Mouse (Mus musculus) cerebellum, adult 11 months (tissue): Measurements from ENCODE around the gene Gm13271.
"Not testable (repeated sequence)": the region's sequence is repeated elsewhere in the genome, so short reads cannot be mapped to it uniquely, and the experiment has no call there.

Source experiments
- DNase-seq: peaks from one replicate; pipeline ENCODE4 v3.0.0; 2022

Gene Gm13271

GRCm38 (mm10) chr4:88754818-88755340 lies at the start of gene Gm13271:
Gene Gm13271, plus strand, starts transcription at chr4:88754868.
- DNase-seq = peak; percentile 82

DNA sequence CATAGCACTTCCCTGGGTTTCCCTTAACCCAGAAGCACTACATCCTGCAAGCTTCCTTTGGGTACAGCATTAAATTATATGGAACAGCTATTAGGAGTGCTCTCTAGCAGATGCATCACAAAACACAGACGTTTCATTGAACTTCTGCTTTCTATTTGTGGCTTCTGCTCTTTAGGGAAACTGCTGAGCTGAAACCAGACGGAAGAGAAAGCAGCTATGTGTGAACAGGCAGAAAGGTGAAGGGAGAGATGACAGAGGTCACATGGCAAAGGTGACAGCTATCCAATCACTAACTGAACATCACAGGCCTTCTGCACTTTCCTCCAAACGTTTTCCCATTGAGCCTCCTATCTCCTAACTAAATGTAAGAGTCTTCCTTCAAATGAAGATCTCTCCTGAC lies 48.7 kb upstream of the Gm13271 start:
- no peak for DNase-seq

DNA sequence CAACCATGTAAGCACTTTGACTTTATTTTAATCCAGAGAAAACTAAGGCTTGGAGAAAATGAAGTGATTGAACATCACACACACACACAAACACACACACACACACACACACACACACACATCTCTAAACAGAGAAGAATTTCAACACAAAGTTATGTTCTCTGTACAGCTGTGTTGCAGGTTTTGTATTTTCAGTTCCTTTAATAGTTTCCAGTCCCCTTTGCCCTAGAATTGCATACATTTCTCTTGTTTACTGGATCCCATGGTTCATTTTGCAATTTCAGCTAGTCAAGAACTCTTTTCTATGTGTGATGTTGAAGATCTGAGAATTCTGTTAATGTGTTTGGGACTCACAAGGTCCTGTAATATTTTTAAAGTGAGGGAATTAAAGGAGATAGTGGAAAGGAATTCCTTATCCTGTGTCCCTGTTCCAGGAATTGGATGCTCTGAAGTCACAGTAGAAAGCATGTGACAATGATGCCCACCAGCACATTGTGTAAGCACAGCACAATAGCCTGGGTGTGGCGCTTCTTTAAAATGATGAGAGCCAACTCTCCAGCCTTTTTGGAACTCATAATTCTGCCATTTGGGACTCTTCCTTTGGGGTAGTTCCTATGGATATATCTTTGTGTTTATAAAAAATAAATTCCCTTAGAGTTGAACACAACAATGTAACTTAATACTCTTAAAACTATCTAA lies 47.4 kb upstream of the Gm13271 start:
- DNase-seq = no peak

DNA sequence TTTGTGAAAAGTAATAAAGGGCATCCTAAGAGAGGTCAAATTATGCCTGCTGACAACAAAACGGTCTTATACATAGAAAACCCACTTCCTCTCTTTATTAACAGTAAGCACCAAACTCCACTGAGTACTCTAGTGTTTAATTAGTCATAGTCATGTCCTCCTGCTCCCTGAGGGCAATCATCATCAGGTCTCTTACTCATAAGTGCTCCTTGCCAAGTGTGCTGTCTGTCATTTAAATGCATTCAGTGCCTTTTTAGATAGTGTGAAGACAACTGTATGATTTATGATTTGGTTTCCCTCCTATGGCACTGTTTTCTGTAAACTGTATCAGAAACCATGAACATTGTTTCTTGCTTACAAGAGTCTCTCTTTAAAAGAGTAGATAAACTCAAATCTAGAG lies 40.4 kb upstream of the Gm13271 start:
- no peak for DNase-seq

- DNase-seq = no peak
Measured at GRCm38 (mm10) chr4:88715059-88715458, 39.6 kb upstream of the Gm13271 start.

GRCm38 (mm10) chr4:88718715-88719114 lies 36.0 kb upstream of the Gm13271 start:
- no peak for DNase-seq

- DNase-seq = peak; percentile 90
Measured at GRCm38 (mm10) chr4:88721791-88722721, 32.6 kb upstream of the Gm13271 start, which contains the start of the genes Gm26566 and Klhl9. Gene Gm26566, plus strand, starts transcription at chr4:88721805. Gene Klhl9, minus strand, starts transcription at chr4:88722465.

DNA sequence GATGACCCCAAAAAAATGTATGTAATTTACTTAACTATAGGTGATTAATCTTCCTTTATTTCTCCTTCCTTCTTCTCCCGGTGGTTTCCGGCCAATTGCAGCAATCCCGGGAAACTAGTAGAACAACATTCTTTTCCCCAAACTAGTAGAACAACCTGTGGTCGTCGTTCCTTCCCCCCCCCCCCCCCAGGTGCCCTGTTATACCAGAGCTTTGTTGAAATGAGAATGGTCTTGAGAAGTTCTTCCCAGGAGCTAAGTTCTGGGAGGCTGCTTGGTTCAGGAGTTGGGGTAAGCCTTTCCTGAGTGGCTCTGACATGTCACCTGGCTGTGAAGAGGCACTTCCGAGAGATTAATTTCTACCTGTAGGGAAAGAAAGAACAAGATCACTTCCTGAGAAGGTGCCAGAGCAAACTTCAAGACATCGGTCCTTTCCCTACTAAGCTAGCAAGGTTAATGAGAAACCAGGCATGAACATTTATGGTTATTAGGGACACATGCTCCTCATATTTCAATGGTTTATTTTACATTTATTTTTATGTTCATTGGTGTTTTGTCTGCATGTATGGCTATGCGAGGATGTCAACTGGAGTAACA lies 31.1 kb upstream of the Gm13271 start:
- DNase-seq = no peak

- DNase-seq = no peak
Measured at GRCm38 (mm10) chr4:88726727-88727126, 27.9 kb upstream of the Gm13271 start.

- DNase-seq = no peak
Measured at GRCm38 (mm10) chr4:88727324-88727723, 27.3 kb upstream of the Gm13271 start.

- DNase-seq = no peak
Measured at GRCm38 (mm10) chr4:88738480-88738879, 16.2 kb upstream of the Gm13271 start.

DNA sequence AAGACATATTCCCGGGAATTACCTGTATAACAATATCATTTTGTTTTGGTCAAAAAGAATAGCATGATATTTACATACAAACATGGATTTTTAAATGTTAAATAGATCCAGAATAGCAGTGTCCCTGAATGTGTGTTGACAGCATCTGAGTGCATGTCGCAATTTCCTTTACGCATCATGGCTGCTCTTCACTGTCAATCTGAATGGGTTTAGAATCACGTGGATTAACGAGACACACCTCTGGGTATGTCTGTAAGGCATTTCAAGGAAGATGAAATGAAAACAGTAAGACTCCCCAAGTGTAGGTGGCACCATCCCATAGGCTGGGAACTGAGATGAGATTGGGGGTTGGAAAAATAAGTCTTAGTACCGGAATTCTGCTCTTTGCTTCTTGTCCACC lies 15.6 kb upstream of the Gm13271 start:
- no peak for DNase-seq

DNA sequence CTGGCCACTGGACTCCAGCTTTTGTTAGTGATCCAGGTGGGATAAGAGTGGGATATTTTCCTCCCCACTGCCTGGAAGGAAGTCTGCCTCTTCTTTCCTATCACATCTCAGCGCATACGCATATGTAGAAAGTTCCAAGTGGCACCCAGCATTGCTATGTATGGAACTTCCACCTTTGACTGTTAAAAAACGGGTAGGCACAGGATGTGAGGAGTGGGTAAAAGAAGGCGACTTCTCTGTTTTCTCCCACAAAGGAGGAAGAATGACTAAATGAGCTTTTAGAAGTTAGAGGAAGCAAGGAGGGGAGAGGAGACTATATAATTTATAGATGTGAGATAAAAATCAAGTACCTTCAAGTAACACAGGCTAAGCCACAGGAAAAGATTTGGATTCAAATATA lies 13.2 kb upstream of the Gm13271 start:
- no peak for DNase-seq

- no peak for DNase-seq
Measured at GRCm38 (mm10) chr4:88742771-88743371, 11.8 kb upstream of the Gm13271 start.

DNA sequence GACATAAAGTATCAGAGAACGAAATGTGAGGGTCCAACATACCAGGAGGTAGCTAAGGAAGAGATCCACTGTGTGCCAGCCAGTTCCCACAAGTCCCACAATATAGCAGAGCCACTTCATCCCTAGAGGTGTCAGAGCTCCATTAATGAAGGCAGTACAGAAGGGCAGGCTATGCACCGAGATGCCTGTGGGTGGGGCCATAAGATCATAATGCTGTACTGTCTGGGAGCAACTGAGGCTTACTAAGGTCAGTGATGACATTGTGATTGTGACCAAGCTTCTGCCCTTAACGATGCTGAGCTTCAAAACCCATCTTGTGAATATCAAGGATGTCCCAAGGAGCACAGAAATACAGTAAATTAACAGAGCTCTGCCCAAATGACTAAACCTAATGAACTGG lies 10.5 kb upstream of the Gm13271 start:
- no peak for DNase-seq

- DNase-seq = no peak
Measured at GRCm38 (mm10) chr4:88749926-88750325, 4.7 kb upstream of the Gm13271 start.

DNA sequence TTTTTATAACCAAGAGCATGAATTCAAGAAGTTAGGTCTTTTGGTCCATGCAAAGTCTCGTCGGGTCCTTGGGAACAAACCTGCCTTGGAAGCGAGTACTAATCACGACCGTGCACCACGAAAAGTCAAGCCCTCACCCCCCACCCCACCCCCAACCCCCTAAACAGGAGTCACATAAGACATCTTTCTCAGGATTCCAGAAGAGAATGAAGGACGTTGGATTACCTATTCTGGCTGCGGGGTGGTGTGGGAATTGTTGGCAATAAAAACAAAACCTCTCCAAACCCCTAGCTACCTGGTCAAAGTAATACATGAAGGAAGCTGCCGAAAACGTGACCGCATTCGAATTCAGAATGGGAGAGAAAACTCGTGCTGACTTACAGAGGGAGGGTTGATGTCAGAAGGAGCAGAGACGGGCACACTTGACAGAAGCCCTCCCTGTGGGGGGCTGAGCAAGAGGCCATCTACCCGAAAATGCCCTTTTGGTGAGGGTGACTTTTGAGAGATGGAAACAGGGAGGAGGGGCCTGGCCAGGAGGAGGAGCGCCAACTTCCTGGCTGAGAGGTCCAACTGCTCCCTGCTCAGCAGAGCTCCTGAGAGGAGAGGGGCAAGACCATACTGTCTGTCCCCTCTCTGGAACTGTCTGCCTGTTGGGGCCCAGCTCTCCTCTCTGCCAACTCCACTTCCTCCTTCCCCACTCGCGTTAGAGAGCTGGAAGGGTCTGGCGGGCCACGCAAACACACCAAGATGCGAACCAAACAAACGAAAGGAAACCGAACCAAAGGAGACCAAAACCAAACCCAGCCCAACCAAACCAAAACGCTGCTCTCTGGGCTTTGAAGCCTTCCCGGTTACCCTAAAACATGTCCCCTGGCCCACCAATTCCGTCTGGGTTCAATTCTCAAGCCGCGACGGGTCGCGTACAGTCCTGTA lies 2.2 kb downstream of the Gm13271 start:
- DNase-seq = not testable (repeated sequence)

DNA sequence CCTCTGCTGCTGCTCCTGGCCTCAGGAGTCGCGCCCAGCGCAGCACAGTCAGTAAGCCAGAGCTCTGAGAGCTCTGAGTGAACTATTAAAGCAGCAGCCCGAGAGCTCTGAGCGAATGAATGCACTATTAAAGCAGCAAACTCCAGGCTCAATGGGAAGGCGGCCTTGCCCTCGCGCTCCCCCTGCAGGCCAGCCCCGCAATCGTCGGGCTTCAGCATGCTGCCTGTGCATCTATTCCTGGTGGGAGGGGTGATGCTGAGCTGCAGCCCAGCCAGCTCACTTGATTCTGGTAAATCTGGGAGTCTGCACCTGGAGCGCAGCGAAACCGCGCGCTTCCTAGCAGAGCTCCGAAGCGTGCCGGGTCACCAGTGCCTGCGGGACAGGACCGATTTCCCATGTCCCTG lies 3.0 kb downstream of the Gm13271 start:
- DNase-seq = peak; percentile 93

- peak; percentile 33 for DNase-seq
Measured at GRCm38 (mm10) chr4:88758751-88759150, 4.1 kb downstream of the Gm13271 start.

DNA sequence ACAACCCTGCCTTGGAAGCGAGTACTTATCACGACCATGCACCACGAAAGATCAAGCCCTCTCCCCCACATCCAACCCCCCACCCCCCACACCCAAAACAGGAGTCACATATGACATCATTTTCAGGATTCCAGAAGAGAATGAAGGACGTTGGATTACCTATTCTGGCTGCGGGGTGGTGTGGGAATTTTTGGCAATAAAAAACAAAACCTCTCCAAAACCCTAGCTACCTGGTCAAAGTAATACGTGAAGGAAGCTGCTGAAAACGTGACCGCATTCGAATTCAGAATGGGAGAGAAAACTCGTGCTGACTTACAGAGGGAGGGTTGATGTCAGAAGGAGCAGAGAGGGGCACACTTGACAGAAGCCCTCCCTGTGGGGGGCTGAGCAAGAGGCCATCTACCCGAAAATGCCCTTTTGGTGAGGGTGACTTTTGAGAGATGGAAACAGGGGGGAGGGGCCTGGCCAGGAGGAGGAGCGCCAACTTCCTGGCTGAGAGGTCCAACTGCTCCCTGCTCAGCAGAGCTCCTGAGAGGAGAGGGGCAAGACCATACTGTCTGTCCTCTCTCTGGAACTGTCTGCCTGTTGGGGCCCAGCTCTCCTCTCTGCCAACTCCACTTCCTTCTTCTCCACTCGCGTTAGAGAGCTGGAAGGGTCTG lies 5.1 kb downstream of the Gm13271 start, which contains the start of gene Gm13283:
TSS of gene Gm13283 (plus strand) at position 510 of the 659 bp plus-strand sequence.
- peak; percentile 60 for DNase-seq

DNA sequence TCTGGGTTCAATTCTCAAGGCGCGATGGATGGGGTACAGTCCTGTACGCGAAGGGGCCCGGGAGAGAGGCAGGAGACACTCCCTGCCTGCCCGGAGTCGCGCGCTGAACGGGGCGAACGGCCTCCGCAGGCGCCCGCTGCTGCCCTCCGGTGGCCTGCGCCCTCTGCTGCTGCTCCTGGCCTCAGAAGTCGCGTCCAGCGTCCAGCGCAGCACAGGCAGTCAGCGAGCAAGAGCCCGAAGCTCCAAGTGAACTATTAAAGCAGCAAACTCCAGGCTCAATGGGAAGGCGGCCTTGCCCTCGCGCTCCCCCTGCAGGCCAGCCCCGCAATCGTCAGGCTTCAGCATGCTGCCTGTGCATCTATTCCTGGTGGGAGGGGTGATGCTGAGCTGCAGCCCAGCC lies 5.8 kb downstream of the Gm13271 start:
- peak; percentile 66 for DNase-seq
